Mouse (Mus musculus) stomach, postnatal 0 days (tissue): ENCODE measurements at regions not wholly inside any gene's neighbourhood (a gene's known extent, or its start where the extent isn't known, plus 50 kb on each side); places are given as distances from the start of the nearest gene placed in this dataset.

ENCODE experiments used
- CTCF ChIP-seq: IDR thresholded peaks from 2 replicates; pipeline ENCODE4 v1.5.1; 2016; ENCODE audit warnings: antibody characterized with exemption, low read depth, mild to moderate bottlenecking, moderate library complexity
- EP300 ChIP-seq: optimal IDR thresholded peaks from 2 replicates; pipeline ENCODE3; 2016; ENCODE audit warnings: antibody characterized with exemption

GRCm38 (mm10) chr1:64255554-64256295 lies 133.6 kb upstream of the Klf7 start:
- TF ChIP-seq CTCF (no peak), EP300 (no peak)
